Mouse (Mus musculus) kidney, embryonic 14.5 days (tissue): ENCODE data around the gene Vps45. TPM values are rescaled to one million over a fixed set of nuclear protein-coding genes. Genes with fewer than 3 reads are reported as not detected.
"Not testable (repeated sequence)": the region's sequence is repeated elsewhere in the genome, so short reads cannot be mapped to it uniquely, and the experiment has no call there.

Experiments used
- ATAC-seq: fragments of 200-750 bp; cut with Nextera tagmentation; 2 replicates; pipeline ENCODE4 v1.8.0; 2017; ENCODE audit warnings: moderate number of reproducible peaks, mild to moderate bottlenecking, moderate TSS enrichment, moderate library complexity; ENCODE audit not compliant: low FRiP score, low TSS enrichment
- H3K27ac ChIP-seq: fragments of 300-500 bp; sonication (generic); 2 replicates; pipeline ENCODE4 v1.5.1; 2014; ENCODE audit warnings: low read depth, mild to moderate bottlenecking, low read length, moderate library complexity, mixed read lengths
- H3K27me3 ChIP-seq: fragments of 300-500 bp; sonication (generic); 2 replicates; pipeline ENCODE4 v1.6.1; 2014; ENCODE audit warnings: mild to moderate bottlenecking, low read length; ENCODE audit not compliant: control insufficient read depth, insufficient read depth
- H3K36me3 ChIP-seq: fragments of 300-500 bp; sonication (generic); 2 replicates; pipeline ENCODE4 v1.6.1; 2014; ENCODE audit warnings: low read length, mixed read lengths; ENCODE audit not compliant: control insufficient read depth, insufficient read depth
- H3K4me1 ChIP-seq: fragments of 300-500 bp; sonication (generic); 2 replicates; pipeline ENCODE4 v1.6.1; 2014; ENCODE audit warnings: low read length, mixed read lengths; ENCODE audit not compliant: control insufficient read depth, insufficient read depth
- H3K4me2 ChIP-seq: fragments of 300-500 bp; sonication (generic); replicated peaks from 2 replicates; pipeline ENCODE4 v1.6.1; 2014; ENCODE audit warnings: low read depth, mild to moderate bottlenecking, low read length
- H3K4me3 ChIP-seq: fragments of 300-500 bp; sonication (generic); 2 replicates; pipeline ENCODE4 v1.5.1; 2014; ENCODE audit warnings: mild to moderate bottlenecking, low read length
- H3K9ac ChIP-seq: fragments of 300-500 bp; sonication (generic); 2 replicates; pipeline ENCODE4 v1.6.1; 2014; ENCODE audit warnings: low read depth, mild to moderate bottlenecking, low read length, moderate library complexity
- H3K9me3 ChIP-seq: fragments of 300-500 bp; sonication (generic); 2 replicates; pipeline ENCODE4 v1.6.1; 2016; ENCODE audit warnings: low read length; ENCODE audit not compliant: control insufficient read depth
- WGBS: fragments of 180-500 bp; shearing (Covaris S2); extraction: QIAGEN DNeasy Blood & Tissue Kit; methylation state at CpG from one replicate; pipeline ENCODE4 v1.1.7; 2014; 5-methylcytosine and 5-hydroxymethylcytosine counted together
- polyA plus RNA-seq: library from polyadenylated mRNA; unstranded; fragments of >200 nt; fragmentation: Nextera tagmentation; extraction: Ambion mirVana; gene quantifications from 2 replicates; pipeline ENCODE4 v1.2.1, GENCODE M21; 2014

The Vps45 gene
- polyA plus RNA-seq, 1 experiment from 2014 or later = 24.3 TPM

GRCm38 (mm10) chr3:95985209-95986000, 72.9 kb downstream of the Vps45 start:
- Histone ChIP-seq H3K9ac (peak overlapping the region; percentile 60; the same call in 1 of the 2 replicates), H3K27me3 (no peaks in the 10 kb centered on the region), H3K4me3 (peak overlapping the region; percentile 10), H3K36me3 (peaks cover 30% of the 10 kb centered on the region), H3K4me2 (peak overlapping the region; percentile 44), H3K4me1 (peaks cover 22% of the 10 kb centered on the region), H3K9me3 (peaks cover 3% of the 10 kb centered on the region; the same call in 1 of the 2 replicates), H3K27ac (peak overlapping the region; percentile 95)
- ATAC-seq = peak; percentile 96
- 4% methylated on average over 12 of the region's 12 CpGs for WGBS

- no peak overlapping the region for H3K4me2 ChIP-seq
- peaks cover 22% of the 10 kb centered on the region for H3K4me1 ChIP-seq
- H3K4me3 ChIP-seq = no peak overlapping the region
- no peak for ATAC-seq
- no peaks in the 10 kb centered on the region for H3K36me3 ChIP-seq
- no peaks in the 10 kb centered on the region for H3K27me3 ChIP-seq
- H3K27ac ChIP-seq = no peak overlapping the region
- no peak overlapping the region for H3K9ac ChIP-seq
- peaks cover 3% of the 10 kb centered on the region; the same call in 1 of the 2 replicates for H3K9me3 ChIP-seq
- 90% methylated on average over 4 of the region's 4 CpGs for WGBS
Observed at GRCm38 (mm10) chr3:95982129-95982528, 76.1 kb downstream of the Vps45 start.

GRCm38 (mm10) chr3:95980276-95980970, 77.8 kb downstream of the Vps45 start:
- H3K9me3 ChIP-seq = peaks cover 3% of the 10 kb centered on the region; the same call in 1 of the 2 replicates
- no peak overlapping the region for H3K4me2 ChIP-seq
- H3K27ac ChIP-seq = no peak overlapping the region
- no peaks in the 10 kb centered on the region for H3K36me3 ChIP-seq
- WGBS = 79% methylated on average over 12 of the region's 12 CpGs
- no peak overlapping the region for H3K9ac ChIP-seq
- ATAC-seq = no peak
- no peak overlapping the region for H3K4me3 ChIP-seq
- peaks cover 8% of the 10 kb centered on the region for H3K4me1 ChIP-seq
- no peaks in the 10 kb centered on the region for H3K27me3 ChIP-seq

GRCm38 (mm10) chr3:95978265-95978664, 80.0 kb downstream of the Vps45 start:
- Histone ChIP-seq H3K9me3 (no peaks in the 10 kb centered on the region), H3K27me3 (no peaks in the 10 kb centered on the region), H3K4me2 (no peak overlapping the region), H3K36me3 (no peaks in the 10 kb centered on the region), H3K4me1 (no peaks in the 10 kb centered on the region), H3K9ac (0 out of 2 replicates have a peak overlapping the region, but pooled peaks have one; percentile 12), H3K27ac (no peak overlapping the region), H3K4me3 (no peak overlapping the region)
- 83% methylated on average over 9 of the region's 9 CpGs for WGBS
- ATAC-seq = no peak

GRCm38 (mm10) chr3:95977587-95977986, 80.7 kb downstream of the Vps45 start:
- H3K9me3 ChIP-seq, H3K4me2 ChIP-seq, H3K27ac ChIP-seq, H3K27me3 ChIP-seq, H3K36me3 ChIP-seq, H3K9ac ChIP-seq, ATAC-seq, H3K4me1 ChIP-seq, H3K4me3 ChIP-seq: not testable (repeated sequence)
- 96% methylated on average over 6 of the region's 7 CpGs for WGBS

GRCm38 (mm10) chr3:95977079-95977478, 81.2 kb downstream of the Vps45 start:
- Histone ChIP-seq H3K4me3 (no peak overlapping the region), H3K27ac (no peak overlapping the region), H3K4me1 (peaks cover 5% of the 10 kb centered on the region), H3K9ac (no peak overlapping the region), H3K4me2 (no peak overlapping the region), H3K9me3 (no peaks in the 10 kb centered on the region), H3K27me3 (peaks cover 4% of the 10 kb centered on the region; the same call in 1 of the 2 replicates), H3K36me3 (no peaks in the 10 kb centered on the region)
- ATAC-seq = no peak
- 73% methylated on average over 3 of the region's 3 CpGs for WGBS

- peak overlapping the region; percentile 67 for H3K4me2 ChIP-seq
- H3K27me3 ChIP-seq = peaks cover 4% of the 10 kb centered on the region; the same call in 1 of the 2 replicates
- peaks cover 5% of the 10 kb centered on the region for H3K4me1 ChIP-seq
- no peak overlapping the region for H3K27ac ChIP-seq
- no peaks in the 10 kb centered on the region for H3K9me3 ChIP-seq
- H3K36me3 ChIP-seq = no peaks in the 10 kb centered on the region
- peak overlapping the region; percentile 34 for H3K4me3 ChIP-seq
- whole genome bisulfite sequencing = 3% methylated on average over 34 of the region's 34 CpGs
- H3K9ac ChIP-seq = peak overlapping the region; percentile 58
- peak; percentile 56 for ATAC-seq
Observed at GRCm38 (mm10) chr3:95972873-95973634, 85.2 kb downstream of the Vps45 start.

- H3K4me3 ChIP-seq = peak overlapping the region; percentile 34
- H3K9me3 ChIP-seq = no peaks in the 10 kb centered on the region
- H3K4me1 ChIP-seq = peaks cover 5% of the 10 kb centered on the region
- WGBS = 73% methylated on average over 12 of the region's 12 CpGs
- no peaks in the 10 kb centered on the region for H3K36me3 ChIP-seq
- H3K27ac ChIP-seq = no peak overlapping the region
- no peak for ATAC-seq
- peak overlapping the region; percentile 67 for H3K4me2 ChIP-seq
- peaks cover 4% of the 10 kb centered on the region; the same call in 1 of the 2 replicates for H3K27me3 ChIP-seq
- peak overlapping the region; percentile 58; the same call in 1 of the 2 replicates for H3K9ac ChIP-seq
Observed at GRCm38 (mm10) chr3:95972251-95972872, 85.9 kb downstream of the Vps45 start.
